Mouse (Mus musculus): Measurements from ENCODE around the gene Gm19426.

GRCm38 (mm10) chr2:84725770-84726169 is 17.7 kb downstream of the Gm19426 start:
- TF ChIP-seq POLR2A (IDR thresholded peaks at IDR 0.05; ENCODE audit: insufficient read depth, low read depth, low read length), result no peak
- no peak for TF ChIP-seq CTCF (IDR thresholded peaks at IDR 0.05; ENCODE audit: insufficient read depth, low read depth, low read length)
